Mouse (Mus musculus) liver, embryonic 14.5 days (tissue): ENCODE data around the gene Apoc2.

Experiments
- CTCF ChIP-seq: IDR thresholded peaks from 2 replicates; pipeline ENCODE4 v1.5.1; 2016; ENCODE audit warnings: antibody characterized with exemption, low read depth, control low read depth
- EP300 ChIP-seq: IDR thresholded peaks from 2 replicates; pipeline ENCODE4 v1.6.1; 2016; ENCODE audit warnings: antibody characterized with exemption, low read depth

GRCm38 (mm10) chr7:19710650-19711049, 32.9 kb upstream of the Apoc2 start:
- TF ChIP-seq EP300 (no peak), CTCF (no peak)
